Mouse (Mus musculus) heart, embryonic 14.5 days (tissue): ENCODE measurements around the gene Naa16. TPM values are rescaled to one million over a fixed set of nuclear protein-coding genes. Genes with fewer than 3 reads are reported as not detected.

Source experiments
- ATAC-seq: fragments of 200-750 bp; cut with Nextera tagmentation; 2 replicates; pipeline ENCODE4 v1.8.0; 2017; ENCODE audit warnings: low read depth, moderate TSS enrichment; ENCODE audit not compliant: insufficient number of reproducible peaks, insufficient read depth, low FRiP score
- H3K27ac ChIP-seq, 2 experiments: fragments of 200-500 bp in 1 of 2; fragments of 300-500 bp in 1 of 2; sonication (generic) in 1 of 2; replicated peaks in 1 of 2; 2 replicates each; pipeline ENCODE4 v1.5.1; 2012 to 2014; ENCODE audit warnings: low read depth in 2 of 2, low read length in 2 of 2, control low read depth in 1 of 2, mild to moderate bottlenecking in 1 of 2, mixed read lengths in 1 of 2; ENCODE audit not compliant: control insufficient read depth in 1 of 2, insufficient read depth in 1 of 2
- H3K27me3 ChIP-seq: fragments of 300-500 bp; sonication (generic); 2 replicates; pipeline ENCODE4 v1.6.1; 2014; ENCODE audit warnings: mild to moderate bottlenecking, low read length, control low read depth; ENCODE audit not compliant: control insufficient read depth, insufficient read depth
- H3K36me3 ChIP-seq: fragments of 300-500 bp; sonication (generic); 2 replicates; pipeline ENCODE4 v1.6.1; 2014; ENCODE audit warnings: mild to moderate bottlenecking, control low read depth, low read length, mixed read lengths; ENCODE audit not compliant: control insufficient read depth, insufficient read depth
- H3K4me1 ChIP-seq, 2 experiments: fragments of 200-500 bp in 1 of 2; fragments of 300-500 bp in 1 of 2; sonication (generic) in 1 of 2; 2 replicates each; pipeline ENCODE4 v1.6.1; 2012 to 2014; ENCODE audit warnings: low read length in 2 of 2, control low read depth in 1 of 2, mixed read lengths in 1 of 2; ENCODE audit not compliant: control insufficient read depth in 2 of 2, insufficient read depth in 2 of 2
- H3K4me2 ChIP-seq: fragments of 300-500 bp; sonication (generic); 2 replicates; pipeline ENCODE4 v1.6.1; 2014; ENCODE audit warnings: mild to moderate bottlenecking, low read length
- H3K4me3 ChIP-seq, 2 experiments: fragments of 200-500 bp in 1 of 2; fragments of 300-500 bp in 1 of 2; sonication (generic) in 1 of 2; 2 replicates each; pipeline ENCODE4 v1.5.1; 2012 to 2014; ENCODE audit warnings: low read length in 2 of 2, mild to moderate bottlenecking in 2 of 2, control low read depth in 1 of 2, low read depth in 1 of 2, moderate library complexity in 1 of 2; ENCODE audit not compliant: control insufficient read depth in 1 of 2, insufficient read depth in 1 of 2
- H3K9ac ChIP-seq: fragments of 300-500 bp; sonication (generic); 2 replicates; pipeline ENCODE4 v1.6.1; 2014; ENCODE audit warnings: mild to moderate bottlenecking, low read length
- H3K9me3 ChIP-seq: fragments of 300-500 bp; sonication (generic); 2 replicates; pipeline ENCODE4 v1.6.1; 2016; ENCODE audit warnings: low read length, control low read depth; ENCODE audit not compliant: control insufficient read depth
- WGBS: fragments of 180-500 bp; shearing (Covaris S2); extraction: QIAGEN DNeasy Blood & Tissue Kit; methylation state at CpG from one replicate; pipeline ENCODE4 v1.1.7; 2014; 5-methylcytosine and 5-hydroxymethylcytosine counted together
- polyA plus RNA-seq: library from polyadenylated mRNA; unstranded; fragments of >200 nt; fragmentation: Nextera tagmentation; extraction: Ambion mirVana; gene quantifications from 2 replicates; pipeline ENCODE4 v1.2.1, GENCODE M21; 2014

Naa16 gene
- polyA plus RNA-seq, 1 experiment from 2014 or later = 22.1 TPM

DNA sequence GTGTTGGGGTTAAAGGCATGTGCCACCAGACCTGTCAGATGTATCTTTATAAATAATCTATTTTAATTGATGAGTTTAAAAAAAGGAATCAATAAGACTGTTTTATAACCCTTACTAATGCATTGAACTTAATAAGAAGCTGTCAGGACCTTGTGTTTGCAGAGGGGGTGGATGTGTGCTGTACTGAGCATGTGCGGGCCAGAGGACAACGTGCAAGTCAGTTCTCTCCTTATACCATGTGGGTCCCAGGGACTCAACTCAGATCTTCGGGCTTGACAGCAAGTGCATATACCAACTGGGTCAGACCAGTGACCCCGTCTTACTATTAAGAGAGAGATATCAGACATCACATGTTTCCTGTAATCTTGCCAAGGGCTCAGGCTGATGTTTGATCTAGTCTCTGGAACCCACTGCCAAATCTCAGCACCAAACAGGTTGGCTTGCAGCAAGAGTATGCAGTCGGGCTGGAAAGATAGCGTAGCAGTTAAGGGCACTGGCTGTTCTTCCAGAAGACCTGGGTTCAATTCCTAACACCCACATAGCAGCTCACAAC, 18.8 kb upstream of the Naa16 start:
- Histone ChIP-seq H3K27me3 (no peaks in the 10 kb centered on the region), H3K4me1 (no peaks in the 10 kb centered on the region), H3K4me2 (no peak overlapping the region), H3K9me3 (no peaks in the 10 kb centered on the region), H3K27ac (no peak overlapping the region), H3K36me3 (peaks cover 33% of the 10 kb centered on the region), H3K9ac (no peak overlapping the region), H3K4me3 (no peak overlapping the region)
- 80% methylated on average over 6 of the region's 6 CpGs for WGBS
- no peak for ATAC-seq

GRCm38 (mm10) chr14:79407641-79408040, 17.1 kb upstream of the Naa16 start:
- no peak overlapping the region for H3K4me3 ChIP-seq
- H3K4me1 ChIP-seq = no peaks in the 10 kb centered on the region
- H3K9ac ChIP-seq = no peak overlapping the region
- peaks cover 33% of the 10 kb centered on the region for H3K36me3 ChIP-seq
- H3K9me3 ChIP-seq = no peaks in the 10 kb centered on the region
- no peak overlapping the region for H3K4me2 ChIP-seq
- 69% methylated on average over 2 of the region's 2 CpGs for WGBS
- ATAC-seq = no peak
- H3K27me3 ChIP-seq = no peaks in the 10 kb centered on the region
- no peak overlapping the region for H3K27ac ChIP-seq

DNA sequence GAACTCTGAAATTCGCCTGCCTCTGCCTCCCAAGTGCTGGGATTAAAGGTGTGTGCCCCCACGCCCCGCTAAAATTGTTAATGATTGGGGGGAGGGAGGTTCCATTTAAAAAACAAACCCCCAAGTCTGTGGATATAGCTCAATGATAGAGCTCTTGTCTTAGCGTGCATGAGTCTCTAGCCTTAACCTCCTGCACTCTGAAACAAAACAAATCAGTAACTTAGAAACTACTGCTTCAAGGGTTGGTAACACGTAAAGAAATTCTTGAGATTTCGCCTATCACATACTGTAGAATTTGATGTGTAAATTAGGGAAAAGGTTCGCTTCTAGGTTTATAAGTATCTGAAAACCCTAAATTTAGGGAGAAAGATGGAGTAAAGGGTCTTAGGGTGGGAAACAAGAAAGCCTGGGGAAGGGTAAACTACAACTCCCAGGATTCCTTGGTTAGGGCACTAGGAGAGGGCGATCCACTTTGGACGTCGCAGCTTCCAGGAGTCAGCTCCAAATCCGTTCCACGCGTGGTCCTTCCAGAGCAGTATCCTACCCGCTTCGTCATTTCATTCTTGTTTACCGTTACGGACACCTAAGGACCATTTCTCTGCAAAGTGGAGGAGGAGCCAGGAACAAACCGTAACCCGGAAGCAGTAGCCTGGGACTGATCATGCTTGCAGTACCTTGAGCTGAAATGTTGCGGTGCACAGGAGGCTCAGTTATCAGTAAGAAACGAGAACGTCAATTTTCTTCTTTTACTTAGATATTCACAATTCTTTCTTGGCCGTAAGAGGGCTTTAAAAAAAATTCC, 6.9 kb upstream of the Naa16 start, which contains the start of gene Mtrf1:
Gene Mtrf1 (plus strand): TSS at position 452 of the 802 bp plus-strand sequence.
- peaks cover 14% of the 10 kb centered on the region for H3K36me3 ChIP-seq
- peak within 1 kb of the TSS; percentile 75 to 92 for H3K27ac ChIP-seq
- peak; percentile 72; the same call in 1 of the 2 replicates for ATAC-seq
- H3K27me3 ChIP-seq = no peaks in the 10 kb centered on the region
- peaks cover 0 to 6% of the 10 kb centered on the region in 2 experiments; a peak in 2 of 4 replicates for H3K4me1 ChIP-seq
- peak within 1 kb of the TSS; percentile 74 for H3K4me2 ChIP-seq
- H3K4me3 ChIP-seq = peak within 1 kb of the TSS; percentile 48 to 78
- peak within 1 kb of the TSS; percentile 59 for H3K9ac ChIP-seq
- H3K9me3 ChIP-seq = no peaks in the 10 kb centered on the region
- WGBS = 17% methylated on average over 23 of the region's 23 CpGs

GRCm38 (mm10) chr14:79394564-79394963, 4.0 kb upstream of the Naa16 start:
- Histone ChIP-seq H3K4me1 (peaks cover 0 to 6% of the 10 kb centered on the region in 2 experiments; a peak in 1 of 4 replicates), H3K27ac (no peak overlapping the region), H3K9me3 (no peaks in the 10 kb centered on the region), H3K4me3 (no peak overlapping the region), H3K36me3 (no peaks in the 10 kb centered on the region), H3K9ac (no peak overlapping the region), H3K4me2 (no peak overlapping the region), H3K27me3 (no peaks in the 10 kb centered on the region)
- no peak for ATAC-seq

- ATAC-seq = no peak
- no peak overlapping the region for H3K4me3 ChIP-seq
- no peaks in the 10 kb centered on the region for H3K9me3 ChIP-seq
- no peaks in the 10 kb centered on the region for H3K36me3 ChIP-seq
- no peak overlapping the region for H3K9ac ChIP-seq
- H3K4me1 ChIP-seq = peaks cover 0 to 10% of the 10 kb centered on the region in 2 experiments; a peak in 2 of 4 replicates
- H3K4me2 ChIP-seq = no peak overlapping the region
- WGBS = 64% methylated on average over 1 of the region's 1 CpGs
- H3K27me3 ChIP-seq = no peaks in the 10 kb centered on the region
- no peak overlapping the region for H3K27ac ChIP-seq
Measured at GRCm38 (mm10) chr14:79393289-79393688, 2.7 kb upstream of the Naa16 start.

GRCm38 (mm10) chr14:79389438-79390264, 927 bp downstream of the Naa16 start:
- Histone ChIP-seq H3K4me1 (peaks cover 0 to 7% of the 10 kb centered on the region in 2 experiments; a peak in 2 of 4 replicates), H3K4me3 (peak overlapping the region; percentile 86 to 88), H3K27ac (peak overlapping the region; percentile 97 to 99), H3K9me3 (no peaks in the 10 kb centered on the region), H3K36me3 (peaks cover 17% of the 10 kb centered on the region), H3K9ac (peak overlapping the region; percentile 96), H3K4me2 (peak overlapping the region; percentile 92), H3K27me3 (no peaks in the 10 kb centered on the region)
- WGBS = 2% methylated on average over 16 of the region's 16 CpGs
- 0 out of 2 replicates have a peak, but pooled peaks have one; percentile 5 for ATAC-seq

DNA sequence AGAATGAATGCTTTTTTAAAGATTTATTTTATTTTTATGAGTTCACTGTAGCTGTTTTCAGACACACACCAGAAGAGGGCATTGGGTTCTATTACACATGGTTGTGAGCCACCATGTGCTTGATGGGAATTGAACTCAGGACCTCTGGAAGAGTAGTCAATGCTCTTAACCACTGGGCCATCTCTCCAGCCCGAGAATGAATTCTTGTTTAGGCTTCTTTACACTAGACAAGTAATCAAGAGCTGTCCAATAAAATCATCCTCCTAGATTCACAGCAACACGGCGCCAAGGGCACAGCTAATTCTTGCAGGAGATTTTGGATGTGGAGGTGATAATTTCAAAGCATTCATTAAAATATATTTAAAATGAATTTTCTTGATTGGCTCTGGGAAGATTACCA, 2.3 kb downstream of the Naa16 start:
- H3K9ac ChIP-seq = no peak overlapping the region
- no peaks in the 10 kb centered on the region for H3K27me3 ChIP-seq
- H3K27ac ChIP-seq = no peak overlapping the region
- H3K4me2 ChIP-seq = no peak overlapping the region
- no peaks in the 10 kb centered on the region for H3K9me3 ChIP-seq
- 94% methylated on average over 3 of the region's 3 CpGs for WGBS
- no peak for ATAC-seq
- no peak overlapping the region for H3K4me3 ChIP-seq
- H3K4me1 ChIP-seq = peaks cover 0 to 7% of the 10 kb centered on the region in 2 experiments; a peak in 2 of 4 replicates
- peaks cover 21% of the 10 kb centered on the region for H3K36me3 ChIP-seq
